Mouse (Mus musculus) lung, postnatal 0 days (tissue): Measurements from ENCODE around the gene Rpl9-ps1.

Experiments used
- CTCF ChIP-seq: IDR thresholded peaks from 2 replicates; pipeline ENCODE4 v1.5.1; 2016; ENCODE audit warnings: antibody characterized with exemption, mild to moderate bottlenecking
- EP300 ChIP-seq: IDR thresholded peaks from 2 replicates; pipeline ENCODE4 v1.6.1; 2016; ENCODE audit warnings: antibody characterized with exemption, mild to moderate bottlenecking, control low read depth

DNA sequence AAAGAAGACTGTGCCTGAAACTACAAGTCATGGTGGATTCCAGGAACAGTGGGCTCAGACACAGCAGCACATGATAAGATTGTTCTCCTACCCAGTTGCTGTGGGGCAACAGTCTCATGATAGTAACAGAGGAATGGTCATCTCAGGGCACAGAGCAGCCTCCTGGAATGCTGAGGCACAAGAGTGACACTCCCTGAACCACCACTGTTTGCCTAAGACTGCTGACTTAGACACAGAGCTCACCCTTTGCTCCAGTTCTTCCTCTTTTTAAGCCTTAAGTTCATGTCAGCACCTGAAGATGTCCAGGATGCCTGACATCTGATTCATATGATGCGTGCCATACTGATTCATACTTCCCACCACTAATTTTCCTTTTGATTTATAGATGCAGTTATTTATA, 28.8 kb downstream of the Rpl9-ps1 start:
- TF ChIP-seq EP300 (no peak), CTCF (no peak)
